Mouse (Mus musculus) stomach, embryonic 16.5 days (tissue): ENCODE results near the gene Chd3. TPM values are rescaled to one million over a fixed set of nuclear protein-coding genes. Genes with fewer than 3 reads are reported as not detected.
A peak's percentile ranks its signal among the peaks of the same experiment; 100 is the strongest.

ENCODE experiments used
- ATAC-seq: fragments of 200-750 bp; cut with Nextera tagmentation; 2 replicates; pipeline ENCODE4 v1.8.0; 2017; ENCODE audit warnings: moderate number of reproducible peaks, moderate TSS enrichment; ENCODE audit not compliant: insufficient read depth, low FRiP score
- H3K27ac ChIP-seq: fragments of 300-500 bp; sonication (generic); 2 replicates; pipeline ENCODE4 v1.5.1; 2014; ENCODE audit warnings: low read length
- H3K27me3 ChIP-seq: fragments of 300-500 bp; sonication (generic); 2 replicates; pipeline ENCODE4 v1.6.1; 2014; ENCODE audit warnings: low read length, control low read depth, mixed read lengths; ENCODE audit not compliant: control insufficient read depth, insufficient read depth
- H3K36me3 ChIP-seq: fragments of 300-500 bp; sonication (generic); 2 replicates; pipeline ENCODE4 v1.6.1; 2014; ENCODE audit warnings: low read length; ENCODE audit not compliant: control insufficient read depth, insufficient read depth
- H3K4me1 ChIP-seq: fragments of 300-500 bp; sonication (generic); 2 replicates; pipeline ENCODE4 v1.6.1; 2014; ENCODE audit warnings: low read length, control low read depth, mixed read lengths; ENCODE audit not compliant: control insufficient read depth, insufficient read depth
- H3K4me2 ChIP-seq: fragments of 300-500 bp; sonication (generic); 2 replicates; pipeline ENCODE4 v1.6.1; 2014; ENCODE audit warnings: low read depth, low read length, mixed read lengths
- H3K4me3 ChIP-seq: fragments of 300-500 bp; sonication (generic); replicated peaks from 2 replicates; pipeline ENCODE4 v1.5.1; 2014; ENCODE audit warnings: mild to moderate bottlenecking, low read length
- H3K9ac ChIP-seq: fragments of 300-500 bp; sonication (generic); 2 replicates; pipeline ENCODE4 v1.6.1; 2014; ENCODE audit warnings: low read length
- H3K9me3 ChIP-seq: fragments of 300-500 bp; sonication (generic); replicated peaks from 2 replicates; pipeline ENCODE4 v1.6.1; 2016; ENCODE audit warnings: low read length, control low read depth; ENCODE audit not compliant: control insufficient read depth
- WGBS: fragments of 180-500 bp; shearing (Covaris S2); extraction: QIAGEN DNeasy Blood & Tissue Kit; methylation state at CpG from one replicate; pipeline ENCODE4 v1.1.7; 2014; 5-methylcytosine and 5-hydroxymethylcytosine counted together
- polyA plus RNA-seq: library from polyadenylated mRNA; unstranded; fragments of >200 nt; fragmentation: Nextera tagmentation; extraction: Ambion mirVana; gene quantifications from 2 replicates; pipeline ENCODE4 v1.2.1, GENCODE M21; 2015

The Chd3 gene
- polyA plus RNA-seq, 1 experiment from 2014 or later = 55.4 TPM

GRCm38 (mm10) chr11:69408541-69409377 is 39.6 kb upstream of the Chd3 start:
- H3K4me1 ChIP-seq = peaks cover 30% of the 10 kb centered on the region
- peak; percentile 76 for ATAC-seq
- WGBS = under 1% methylated on average over 33 of the region's 33 CpGs
- no peaks in the 10 kb centered on the region for H3K9me3 ChIP-seq
- H3K4me2 ChIP-seq = peak overlapping the region; percentile 98
- H3K27ac ChIP-seq = peak overlapping the region; percentile 100
- H3K4me3 ChIP-seq = peak overlapping the region; percentile 72
- H3K36me3 ChIP-seq = peaks cover 34% of the 10 kb centered on the region
- no peaks in the 10 kb centered on the region for H3K27me3 ChIP-seq
- peak overlapping the region; percentile 89 for H3K9ac ChIP-seq

GRCm38 (mm10) chr11:69407724-69408004 is 38.5 kb upstream of the Chd3 start:
- H3K4me1 ChIP-seq = peaks cover 19% of the 10 kb centered on the region
- H3K36me3 ChIP-seq = peaks cover 34% of the 10 kb centered on the region
- H3K4me3 ChIP-seq = no peak overlapping the region
- WGBS = 79% methylated on average over 4 of the region's 4 CpGs
- no peak overlapping the region for H3K9ac ChIP-seq
- no peaks in the 10 kb centered on the region for H3K27me3 ChIP-seq
- ATAC-seq = no peak
- H3K27ac ChIP-seq = no peak overlapping the region
- H3K4me2 ChIP-seq = peak overlapping the region; percentile 98; the same call in 1 of the 2 replicates
- no peaks in the 10 kb centered on the region for H3K9me3 ChIP-seq

GRCm38 (mm10) chr11:69406867-69407723 is 37.9 kb upstream of the Chd3 start:
- no peak overlapping the region for H3K4me3 ChIP-seq
- H3K36me3 ChIP-seq = peaks cover 34% of the 10 kb centered on the region
- 89% methylated on average over 16 of the region's 16 CpGs for WGBS
- no peak for ATAC-seq
- H3K4me2 ChIP-seq = no peak overlapping the region
- H3K4me1 ChIP-seq = peaks cover 14% of the 10 kb centered on the region
- no peak overlapping the region for H3K9ac ChIP-seq
- no peaks in the 10 kb centered on the region for H3K9me3 ChIP-seq
- H3K27me3 ChIP-seq = no peaks in the 10 kb centered on the region
- H3K27ac ChIP-seq = no peak overlapping the region

GRCm38 (mm10) chr11:69406282-69406681 is 37.1 kb upstream of the Chd3 start:
- Histone ChIP-seq H3K9ac (no peak overlapping the region), H3K36me3 (peaks cover 40% of the 10 kb centered on the region), H3K4me2 (no peak overlapping the region), H3K27ac (no peak overlapping the region), H3K27me3 (no peaks in the 10 kb centered on the region), H3K4me1 (peaks cover 11% of the 10 kb centered on the region), H3K4me3 (no peak overlapping the region), H3K9me3 (no peaks in the 10 kb centered on the region)
- WGBS = 86% methylated on average over 19 of the region's 19 CpGs
- ATAC-seq = no peak

GRCm38 (mm10) chr11:69405397-69406200 is 36.4 kb upstream of the Chd3 start:
- Histone ChIP-seq H3K27ac (no peak overlapping the region), H3K4me3 (no peak overlapping the region), H3K4me1 (peaks cover 16% of the 10 kb centered on the region), H3K4me2 (no peak overlapping the region), H3K36me3 (peaks cover 46% of the 10 kb centered on the region), H3K9me3 (no peaks in the 10 kb centered on the region), H3K27me3 (no peaks in the 10 kb centered on the region), H3K9ac (no peak overlapping the region)
- ATAC-seq = no peak
- WGBS = 89% methylated on average over 24 of the region's 24 CpGs

GRCm38 (mm10) chr11:69404595-69405396 is 35.6 kb upstream of the Chd3 start:
- Histone ChIP-seq H3K27me3 (no peaks in the 10 kb centered on the region), H3K4me2 (no peak overlapping the region), H3K4me3 (no peak overlapping the region), H3K9me3 (no peaks in the 10 kb centered on the region), H3K27ac (no peak overlapping the region), H3K36me3 (peaks cover 53% of the 10 kb centered on the region), H3K9ac (no peak overlapping the region), H3K4me1 (peaks cover 16% of the 10 kb centered on the region)
- no peak for ATAC-seq
- 91% methylated on average over 24 of the region's 24 CpGs for WGBS

GRCm38 (mm10) chr11:69403691-69404594 is 34.7 kb upstream of the Chd3 start:
- WGBS = 89% methylated on average over 38 of the region's 38 CpGs
- peaks cover 53% of the 10 kb centered on the region for H3K36me3 ChIP-seq

GRCm38 (mm10) chr11:69401987-69402386 is 32.8 kb upstream of the Chd3 start:
- 83% methylated on average over 12 of the region's 12 CpGs for WGBS
- Histone ChIP-seq H3K36me3 (peaks cover 44% of the 10 kb centered on the region), H3K4me1 (peaks cover 22% of the 10 kb centered on the region; the same call in 1 of the 2 replicates), H3K9ac (no peak overlapping the region), H3K9me3 (no peaks in the 10 kb centered on the region), H3K4me2 (no peak overlapping the region), H3K27ac (no peak overlapping the region), H3K4me3 (no peak overlapping the region), H3K27me3 (no peaks in the 10 kb centered on the region)
- ATAC-seq = no peak

More at GRCm38 (mm10) chr11:69403691-69404594, 34.7 kb upstream of the Chd3 start:
- Histone ChIP-seq H3K9me3 (no peaks in the 10 kb centered on the region), H3K9ac (no peak overlapping the region), H3K4me3 (no peak overlapping the region), H3K27me3 (no peaks in the 10 kb centered on the region), H3K27ac (no peak overlapping the region), H3K4me2 (no peak overlapping the region), H3K4me1 (peaks cover 16% of the 10 kb centered on the region)
- no peak for ATAC-seq
